Mouse (Mus musculus) megakaryocyte progenitor cell, adult 5-6 weeks (primary cell): ENCODE measurements around the gene Hivep1. TPM values are rescaled to one million over a fixed set of nuclear protein-coding genes. Genes with fewer than 3 reads are reported as not detected.

Source experiments
- ATAC-seq: replicated peaks from 2 replicates; pipeline ENCODE4 v1.8.0; 2016; ENCODE audit warnings: mild to moderate bottlenecking, moderate TSS enrichment, inconsistent platforms; ENCODE audit not compliant: poor library complexity
- total RNA-seq, 2 experiments: library from RNA; stranded (forward) in 1 of 2; stranded (reverse) in 1 of 2; fragments of 157-497, 149-512 nt in 1 of 2; fragments of 200-1000 nt in 1 of 2; gene quantifications; 2 replicates each; pipeline versions ENCODE4 v1.2.3 to v1.2.4; 2015 to 2017

Hivep1 gene
- total RNA-seq, 2 experiments from 2014 or later = 13.8 to 36.8 TPM

DNA sequence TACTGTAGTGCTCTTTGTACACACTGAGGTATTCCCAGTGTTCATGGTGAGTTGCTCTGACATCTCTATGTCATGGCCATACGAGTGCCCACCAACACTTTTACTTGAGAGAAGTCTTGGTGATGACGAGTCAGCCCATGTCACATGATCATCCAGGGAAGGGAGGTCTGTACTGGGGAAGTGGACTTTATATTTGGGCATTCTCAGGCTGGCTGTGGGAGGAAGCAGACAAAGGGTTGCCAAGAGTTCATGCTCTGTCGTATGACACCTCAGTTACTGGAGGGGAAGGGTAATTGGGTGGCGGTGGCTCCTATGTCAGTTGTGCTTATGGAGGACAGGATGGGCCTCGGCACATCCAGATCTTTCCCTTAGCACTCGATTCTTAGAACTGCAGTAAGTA is 21.5 kb downstream of the Hivep1 start:
- ATAC-seq = 0 out of 2 replicates have a peak, but pooled peaks have one; percentile 29

DNA sequence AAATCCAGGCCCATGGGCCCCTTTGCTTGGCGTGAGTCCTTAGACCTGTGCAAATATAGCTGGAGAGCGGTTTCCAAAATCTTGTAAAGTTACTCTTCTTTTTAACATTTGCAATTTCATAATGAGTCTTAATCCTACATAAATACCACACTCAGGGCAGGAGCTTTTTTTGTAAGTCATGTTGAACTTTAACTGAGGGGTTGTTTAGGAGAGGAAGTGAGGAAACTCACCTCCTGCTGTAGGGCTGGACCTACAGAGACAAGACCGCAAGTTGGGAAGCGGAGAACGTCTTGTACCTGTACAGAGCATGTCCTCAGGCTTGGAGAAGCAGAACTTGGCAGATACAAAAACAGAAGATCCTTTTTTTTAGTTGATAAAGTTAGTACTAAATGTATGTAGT is 23.7 kb downstream of the Hivep1 start:
- no peak for ATAC-seq

DNA sequence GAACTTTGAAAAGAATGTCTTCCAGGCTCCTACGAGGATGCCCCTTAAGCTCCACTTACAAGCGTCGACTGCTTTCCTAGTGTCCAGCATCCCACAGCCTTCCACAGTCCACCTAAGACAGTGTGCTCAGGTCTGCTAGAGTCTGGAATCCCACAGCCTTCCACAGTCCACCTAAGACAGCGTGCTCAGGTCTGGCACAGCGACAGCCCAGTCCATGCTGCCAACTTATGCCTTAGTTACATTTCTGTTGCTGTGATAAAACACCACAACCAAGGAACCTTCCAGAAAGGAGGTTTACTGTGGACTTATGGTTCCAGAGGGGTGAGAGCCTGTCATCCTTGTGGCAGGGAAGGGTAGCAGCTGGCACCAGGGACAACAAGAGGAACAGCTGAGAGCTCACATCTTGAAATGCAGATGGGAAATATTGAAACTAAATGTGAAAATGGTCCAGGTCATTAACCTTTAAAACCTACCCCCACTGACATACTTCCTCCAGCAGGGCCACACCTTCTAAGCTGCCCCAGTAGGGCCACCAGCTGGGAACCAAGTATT is 25.0 kb downstream of the Hivep1 start:
- no peak for ATAC-seq

DNA sequence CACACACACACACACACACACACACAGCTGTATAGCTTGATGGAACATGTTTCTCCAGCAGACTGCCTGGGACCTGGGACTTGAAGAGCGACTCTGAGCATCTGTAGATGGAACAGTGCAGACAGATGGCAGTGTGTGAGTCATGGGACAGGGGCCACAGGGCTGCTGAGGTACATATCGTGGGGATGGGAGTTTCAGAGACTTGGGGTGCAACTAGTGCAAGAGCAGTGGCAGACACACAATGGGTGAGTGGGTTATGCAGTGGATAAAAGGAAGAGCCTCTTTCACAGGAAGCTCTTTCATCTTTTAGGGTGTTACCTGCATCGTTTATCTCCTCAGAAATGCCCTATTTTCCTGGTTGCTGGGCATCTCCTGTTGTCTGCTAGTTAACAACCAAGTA is 25.8 kb downstream of the Hivep1 start:
- ATAC-seq = no peak

DNA sequence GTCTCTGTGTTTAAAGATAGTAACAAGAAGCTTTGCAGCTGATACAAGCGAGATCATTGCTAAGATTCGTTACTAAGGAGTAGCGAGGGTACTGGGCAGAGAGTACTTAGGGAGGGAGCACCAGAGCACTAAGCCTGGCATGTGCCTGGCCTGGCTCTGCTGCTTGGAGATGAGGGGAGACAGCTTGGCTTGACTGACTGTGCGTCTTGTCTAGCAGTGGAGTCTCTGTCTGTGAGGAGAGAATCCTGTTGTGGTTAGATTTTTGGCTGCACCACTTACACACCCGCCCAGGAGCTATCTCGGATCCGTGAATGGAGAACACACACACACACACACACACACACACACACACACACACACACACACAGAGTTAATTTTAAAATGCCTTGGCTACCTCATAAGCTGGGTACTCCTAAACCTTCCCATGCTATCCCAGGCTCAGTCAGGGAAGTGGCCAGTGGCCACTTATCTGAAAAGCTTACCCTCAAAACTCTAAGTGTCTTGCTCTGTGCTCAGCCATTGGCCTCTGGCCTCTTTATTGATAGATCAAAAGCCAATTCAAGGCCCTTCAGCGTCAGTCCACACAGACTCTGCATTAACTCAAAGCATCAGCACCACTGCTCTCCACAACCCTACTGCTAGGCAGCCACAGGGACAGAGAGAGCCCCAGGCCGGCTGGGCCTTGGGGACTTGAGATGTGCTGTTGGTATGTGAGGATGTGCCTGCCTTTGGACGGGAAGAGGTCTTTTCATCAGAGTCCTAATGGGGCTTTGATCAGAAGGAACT is 28.5 kb downstream of the Hivep1 start:
- peak; percentile 63 for ATAC-seq

DNA sequence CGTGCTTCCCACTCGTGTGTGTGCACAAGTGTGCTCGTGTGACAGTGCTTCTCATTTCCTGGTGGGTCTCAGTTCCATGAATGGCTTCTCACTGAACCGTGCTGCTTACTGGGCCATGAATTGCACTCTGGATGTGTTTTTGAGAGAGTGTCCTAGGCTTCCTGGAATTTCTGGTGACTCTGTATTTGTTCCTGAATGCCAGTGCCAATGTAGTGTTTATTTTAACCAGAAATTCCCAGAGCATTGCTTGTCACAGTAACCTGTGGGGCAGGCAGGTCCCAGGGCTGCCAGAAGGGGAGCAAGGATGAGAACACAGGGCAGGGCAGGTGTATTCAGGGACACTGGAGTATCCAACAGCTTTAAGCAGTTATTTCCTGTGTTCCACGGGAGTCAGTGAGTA is 36.5 kb downstream of the Hivep1 start:
- ATAC-seq = no peak

DNA sequence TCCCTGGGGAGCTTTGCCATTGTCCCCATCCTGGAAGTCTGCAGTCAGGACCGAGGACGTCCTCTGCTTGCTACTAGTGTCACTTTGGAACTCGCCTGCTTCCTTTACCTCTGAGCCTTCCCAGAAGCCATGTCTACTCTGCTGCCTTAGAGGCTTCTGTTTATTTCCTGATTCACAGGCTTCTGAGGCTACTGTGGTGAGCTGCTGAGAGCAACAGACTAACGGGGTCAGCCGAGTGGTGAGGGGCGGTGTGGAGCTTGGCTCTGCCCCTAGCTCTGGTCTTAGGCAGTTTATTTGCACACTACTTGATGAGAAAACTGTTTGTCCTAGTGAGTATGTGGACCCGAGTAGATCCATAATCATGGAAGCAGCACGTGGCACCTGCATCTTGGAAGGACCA is 37.2 kb downstream of the Hivep1 start:
- no peak for ATAC-seq

DNA sequence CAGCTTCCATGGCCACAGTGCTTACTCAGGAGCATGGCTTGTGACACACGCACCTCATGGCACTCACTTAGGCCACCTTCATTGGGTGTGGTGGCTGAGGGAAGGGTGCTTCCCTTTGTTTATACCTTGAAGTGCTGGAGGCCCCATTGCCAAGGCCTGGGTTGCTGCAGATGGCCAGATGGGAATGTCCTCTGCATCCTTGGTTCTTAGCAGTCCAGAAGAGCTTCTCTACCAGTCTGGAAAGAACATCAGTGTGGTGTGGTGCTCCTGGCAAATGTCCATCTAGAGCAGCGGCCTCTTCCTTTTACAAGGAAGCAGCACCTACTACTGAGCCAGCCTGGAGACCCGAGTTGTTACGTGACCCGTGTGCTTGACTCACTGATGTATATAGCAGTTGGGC is 38.9 kb downstream of the Hivep1 start:
- no peak for ATAC-seq

DNA sequence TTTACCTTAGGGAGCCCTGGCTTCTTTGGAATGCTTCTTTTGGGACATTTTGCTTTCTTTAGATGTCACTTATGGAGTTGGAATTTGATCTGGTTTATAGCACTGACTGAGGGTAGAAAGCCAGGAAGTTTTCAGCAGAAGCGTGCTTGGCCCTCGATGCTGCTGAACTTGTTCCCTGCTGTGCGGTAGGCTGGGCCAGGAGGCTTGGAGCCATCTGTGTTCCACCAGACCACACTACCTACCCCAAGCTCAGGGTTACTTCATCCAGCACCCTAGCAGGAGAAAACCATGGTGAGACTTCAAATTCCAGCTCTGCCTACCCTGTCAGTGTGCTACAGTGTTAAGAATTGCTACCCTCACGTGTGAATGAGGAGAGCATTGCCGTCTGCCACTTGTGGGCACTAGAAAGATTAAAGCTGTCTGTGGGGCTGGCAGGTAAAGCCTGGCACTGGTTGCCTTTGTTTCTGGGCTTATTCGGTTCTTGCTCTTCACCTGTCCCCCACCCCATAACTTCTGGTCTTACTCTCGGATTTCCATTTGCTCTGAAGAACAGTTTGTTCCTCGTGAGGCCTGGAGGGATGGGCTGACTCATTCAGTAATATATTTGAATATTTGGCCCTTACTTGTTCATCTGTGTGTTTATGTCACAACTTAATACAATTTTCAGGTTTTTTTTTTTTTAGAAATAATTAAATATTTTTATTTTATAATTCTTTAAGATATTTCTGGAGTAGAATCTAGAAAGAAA is 40.7 kb downstream of the Hivep1 start:
- ATAC-seq = no peak

DNA sequence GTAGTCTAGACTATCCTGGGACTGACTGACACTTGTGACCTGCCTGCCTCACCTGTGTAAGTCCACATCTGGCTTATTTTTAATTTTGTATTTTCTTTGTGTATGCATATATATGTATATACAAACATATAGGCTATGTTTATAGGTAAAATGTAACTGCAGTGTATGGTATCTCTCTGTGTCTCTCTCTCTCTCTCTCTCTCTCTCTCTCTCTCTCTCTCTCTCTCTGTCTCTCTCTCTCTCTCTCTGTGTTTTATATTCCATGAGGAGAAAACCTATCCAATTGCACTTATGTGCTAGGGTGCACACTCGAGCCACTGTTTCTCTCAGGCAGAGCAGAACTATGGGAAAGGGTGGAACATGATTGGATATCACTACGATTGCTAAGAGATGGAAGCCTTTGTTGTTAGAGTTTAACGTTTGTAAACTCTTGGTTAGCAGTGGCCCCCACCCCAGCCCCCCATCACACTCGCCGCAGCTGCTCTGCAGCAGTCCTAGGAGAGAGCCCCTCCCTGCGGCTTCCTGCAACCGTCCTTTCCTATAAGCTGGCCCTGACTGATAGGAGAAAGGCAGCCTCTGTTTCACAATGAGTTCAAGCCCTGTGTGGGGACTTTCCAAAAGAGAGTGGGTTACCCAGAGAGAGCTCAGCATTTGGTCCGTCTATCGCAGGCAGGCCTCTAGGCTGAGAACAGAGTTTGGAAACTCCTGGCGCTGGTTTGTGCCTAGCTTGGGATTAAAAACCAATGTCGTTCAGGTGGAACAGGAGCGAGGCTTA is 41.6 kb downstream of the Hivep1 start:
- ATAC-seq = peak; percentile 85

DNA sequence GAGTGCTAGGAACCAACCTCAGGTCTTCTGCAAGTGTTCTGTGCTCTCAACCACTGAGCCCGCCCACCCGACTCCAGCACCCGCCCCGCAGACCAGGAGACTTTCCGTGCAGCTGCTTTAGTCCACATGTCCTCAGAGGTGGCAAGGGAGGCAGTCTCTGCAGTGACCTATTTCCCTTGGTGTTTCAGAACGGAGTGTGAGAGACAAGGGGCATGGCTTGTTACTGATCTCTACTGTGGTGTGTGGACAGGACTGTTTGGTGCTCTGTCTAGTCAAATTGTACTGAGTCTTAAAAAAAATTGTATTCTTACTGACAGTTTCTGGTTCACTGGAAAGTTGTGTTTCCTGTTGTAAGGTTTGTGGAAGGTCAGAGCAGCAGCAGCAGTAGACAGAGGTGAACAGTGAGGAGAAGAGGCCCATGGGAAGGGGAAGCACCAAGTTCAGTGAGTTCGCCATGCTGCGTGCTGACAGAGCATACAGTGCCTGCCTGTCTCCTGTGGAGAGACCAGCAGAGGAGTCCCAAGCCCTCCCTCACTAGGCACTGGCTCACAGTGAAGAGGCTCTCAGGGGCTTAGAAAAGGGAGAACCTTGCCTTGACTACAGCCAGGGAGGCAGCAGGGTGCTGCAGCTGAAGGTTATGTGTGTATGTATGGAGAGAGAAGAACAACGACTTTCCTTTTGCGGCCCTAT is 44.1 kb downstream of the Hivep1 start:
- ATAC-seq = peak; percentile 51

DNA sequence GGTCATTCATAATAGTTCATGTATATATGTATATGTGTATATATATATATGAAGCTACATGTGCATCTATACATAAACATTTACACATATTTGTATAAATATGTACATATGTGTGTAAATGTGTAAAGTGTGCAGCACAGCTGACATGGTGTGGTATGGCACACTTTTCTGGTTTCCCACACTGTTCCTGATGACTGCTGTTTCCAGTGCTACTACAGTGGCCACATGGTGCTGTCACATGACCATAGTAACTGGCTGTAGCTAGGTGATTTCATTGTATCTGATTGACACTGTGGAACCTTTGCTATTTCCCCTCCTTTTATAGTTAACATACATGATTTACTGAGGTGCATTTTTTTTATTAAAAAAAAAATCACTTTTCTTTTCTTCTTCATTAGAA is 45.3 kb downstream of the Hivep1 start:
- ATAC-seq = no peak

DNA sequence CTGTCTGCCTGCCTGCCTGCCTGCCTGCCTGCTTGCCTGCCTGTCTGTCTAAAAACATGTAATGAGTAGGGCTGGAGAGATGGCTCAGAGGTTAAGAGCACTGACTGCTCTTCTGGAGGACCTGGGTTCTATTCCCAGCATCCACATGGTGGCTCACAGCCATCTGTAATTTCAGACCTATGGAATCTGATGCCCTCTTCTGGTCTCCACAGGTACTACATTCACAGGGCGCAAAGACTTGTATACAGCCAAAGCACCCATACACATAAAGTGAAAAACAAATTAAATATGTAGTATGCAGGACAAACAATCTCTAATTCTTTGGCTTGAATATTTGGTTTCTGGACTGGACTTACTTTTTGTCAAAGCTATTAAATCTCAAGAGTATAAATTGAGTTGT is 46.7 kb downstream of the Hivep1 start:
- ATAC-seq = no peak

DNA sequence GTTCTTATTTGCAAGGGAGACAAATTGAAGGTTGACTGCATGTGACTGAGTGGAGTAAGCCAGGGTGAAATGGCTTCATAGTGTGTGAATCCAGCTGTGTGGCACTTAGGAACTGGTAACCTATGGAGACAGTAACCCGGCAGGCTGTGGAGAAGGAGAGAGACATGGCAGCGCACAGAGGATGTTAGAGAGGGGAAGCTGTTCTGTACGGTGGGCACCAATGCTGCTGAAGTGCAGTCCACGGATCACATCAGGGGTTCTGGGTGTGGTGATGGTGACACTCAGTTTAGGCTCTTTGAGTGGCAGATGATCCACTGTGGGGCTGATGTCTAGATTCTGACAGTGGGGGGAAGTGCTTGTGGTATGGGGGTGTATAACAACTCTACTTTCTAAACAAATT is 47.7 kb downstream of the Hivep1 start:
- no peak for ATAC-seq

DNA sequence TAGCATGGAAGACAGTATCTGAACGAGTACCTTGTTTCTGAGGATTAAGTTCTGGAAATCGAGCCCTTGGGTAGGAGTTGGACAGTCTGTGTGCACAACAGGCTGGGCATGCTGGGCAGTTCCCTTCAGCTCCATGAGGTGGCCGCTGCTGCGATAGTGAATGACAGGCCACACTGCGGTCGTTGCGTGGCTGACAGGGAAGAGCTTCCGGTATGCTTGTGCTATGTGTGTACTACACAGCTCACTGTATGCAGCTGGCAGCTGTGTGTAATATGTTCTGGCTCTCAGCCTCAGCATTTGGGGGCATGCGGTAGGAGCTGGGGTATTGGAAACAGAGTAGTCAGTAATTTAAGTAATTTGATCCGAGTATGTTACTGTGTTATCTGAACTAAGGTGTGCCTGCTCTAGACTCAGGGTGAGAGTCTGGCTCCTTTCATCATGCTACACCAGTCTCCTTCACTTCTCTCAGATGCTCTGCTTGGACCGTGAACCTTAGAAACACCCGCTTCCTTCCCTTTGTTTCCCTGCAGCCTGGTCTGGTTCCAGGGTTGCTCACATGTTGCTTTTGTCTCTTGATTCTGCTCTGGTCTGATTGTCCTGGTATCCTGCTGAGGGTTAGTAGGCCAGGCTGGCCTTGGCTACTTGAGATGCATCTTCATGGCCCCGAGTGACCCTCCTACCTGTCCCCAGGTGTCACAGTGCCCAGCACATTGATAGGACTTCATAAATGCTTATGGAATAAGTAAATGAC is 49.8 kb downstream of the Hivep1 start:
- ATAC-seq = peak; percentile 69

DNA sequence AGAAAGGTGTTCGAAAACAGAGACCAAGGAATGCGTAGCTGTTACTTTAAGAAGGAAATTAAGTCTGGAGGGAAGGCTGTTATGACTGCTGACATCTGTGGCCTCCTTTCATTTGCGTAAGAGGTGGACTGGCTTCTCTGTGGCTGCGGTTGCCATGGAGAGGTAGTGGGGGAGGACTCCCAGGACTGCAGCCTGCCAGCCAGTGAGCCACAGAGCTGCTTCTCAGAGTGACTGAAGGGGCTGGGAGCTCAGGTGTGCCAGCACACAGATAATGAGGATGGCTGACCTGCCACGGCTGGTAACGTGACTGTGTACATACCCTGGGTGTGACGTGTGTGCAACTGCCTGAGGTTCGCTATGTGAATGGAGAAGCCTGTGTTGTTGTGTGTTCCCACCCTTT is 51.2 kb downstream of the Hivep1 start:
- ATAC-seq = peak; percentile 81

DNA sequence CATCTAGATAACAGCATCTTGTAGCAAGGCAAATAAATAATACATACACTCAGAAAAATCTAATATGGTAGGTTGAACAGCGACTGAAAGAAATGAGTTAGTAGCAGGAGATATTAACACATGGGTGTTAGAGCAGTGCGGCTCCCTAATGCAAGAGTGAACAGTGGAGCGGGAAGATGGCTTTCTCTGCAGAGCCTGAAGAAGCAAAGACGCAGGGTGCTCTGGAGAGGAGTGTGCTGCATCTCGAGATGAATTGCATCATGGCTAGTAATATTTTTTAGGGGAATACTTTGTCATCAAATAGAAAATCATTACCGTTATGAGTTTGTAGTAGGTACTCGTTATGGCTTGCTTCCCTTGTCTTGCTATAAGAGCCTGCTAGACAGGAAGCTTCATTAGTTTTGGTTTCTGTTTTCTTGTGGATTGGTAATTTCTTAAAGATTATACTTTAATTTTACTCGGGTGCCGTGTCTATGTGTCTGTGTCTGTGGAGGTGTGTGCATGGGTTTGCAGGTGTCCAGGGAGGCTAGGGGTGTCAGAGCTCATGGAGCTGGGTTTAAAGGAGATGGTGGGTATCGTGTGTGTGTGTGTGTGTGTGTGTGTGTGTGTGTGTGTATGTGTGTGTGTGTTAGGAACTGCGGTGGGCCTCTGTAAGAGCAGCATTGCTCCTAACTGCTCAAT is 51.8 kb downstream of the Hivep1 start:
- peak; percentile 12; the same call in 1 of the 2 replicates for ATAC-seq

DNA sequence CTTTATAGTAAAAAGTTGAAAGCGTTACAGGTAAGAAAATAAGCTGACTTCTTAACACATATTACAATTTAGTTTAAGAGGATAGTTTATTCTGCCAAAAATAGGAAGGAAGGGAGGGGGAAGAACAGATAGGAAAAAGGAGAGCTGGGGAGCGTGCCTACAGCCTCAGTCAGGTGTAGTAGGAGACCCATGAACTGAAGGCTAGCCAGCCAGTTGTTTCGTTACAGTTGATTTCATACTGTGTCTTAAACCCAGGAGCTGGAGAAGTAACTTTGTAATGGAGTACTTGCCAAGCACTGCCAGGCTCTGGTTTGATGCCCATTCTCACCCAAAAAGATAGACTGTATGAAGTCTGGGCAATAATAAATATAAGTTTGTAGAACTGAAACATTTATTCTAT is 52.5 kb downstream of the Hivep1 start:
- no peak for ATAC-seq

DNA sequence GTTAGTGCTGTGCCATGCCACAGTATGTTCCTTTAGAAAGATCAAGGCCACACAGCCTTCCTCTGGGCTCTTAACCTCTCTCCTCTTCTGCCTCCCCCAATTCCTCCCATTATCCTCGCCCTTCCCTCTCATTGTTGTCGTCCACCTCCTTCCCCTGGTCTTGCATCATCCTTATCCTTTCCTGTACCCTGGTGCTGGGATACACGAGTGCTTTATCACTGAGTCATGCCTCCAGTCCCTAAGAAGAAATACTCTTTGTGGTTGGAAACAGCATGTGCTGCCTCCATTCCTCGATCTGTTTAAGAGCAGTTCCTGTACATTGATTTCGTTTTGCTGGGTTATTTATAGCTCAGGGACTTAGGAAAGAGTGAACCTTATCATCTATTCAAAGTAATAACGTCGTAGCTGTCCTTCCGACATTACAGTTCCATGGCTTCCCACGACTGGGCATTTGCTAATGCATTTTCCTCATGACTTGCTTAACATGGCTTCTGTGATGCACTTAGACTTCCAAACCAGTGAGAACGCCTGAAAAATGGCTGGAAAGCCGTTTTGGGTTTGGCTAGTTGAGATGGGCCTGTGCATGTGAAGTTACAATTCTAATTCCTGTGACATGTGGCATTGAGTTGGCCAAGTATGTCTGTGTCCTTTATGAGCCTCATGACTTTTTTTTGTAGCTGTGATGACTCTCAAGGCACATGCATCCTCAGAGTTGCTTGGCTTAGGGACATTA is 56.8 kb downstream of the Hivep1 start:
- peak; percentile 52 for ATAC-seq
